Mouse (Mus musculus): ENCODE data around the gene Slc6a11.

Gene Slc6a11

GRCm38 (mm10) chr6:114178141-114178540 lies 47.1 kb downstream of the Slc6a11 start:
- in situ Hi-C loops (cut with MboI, MseI), result no loop called here

DNA sequence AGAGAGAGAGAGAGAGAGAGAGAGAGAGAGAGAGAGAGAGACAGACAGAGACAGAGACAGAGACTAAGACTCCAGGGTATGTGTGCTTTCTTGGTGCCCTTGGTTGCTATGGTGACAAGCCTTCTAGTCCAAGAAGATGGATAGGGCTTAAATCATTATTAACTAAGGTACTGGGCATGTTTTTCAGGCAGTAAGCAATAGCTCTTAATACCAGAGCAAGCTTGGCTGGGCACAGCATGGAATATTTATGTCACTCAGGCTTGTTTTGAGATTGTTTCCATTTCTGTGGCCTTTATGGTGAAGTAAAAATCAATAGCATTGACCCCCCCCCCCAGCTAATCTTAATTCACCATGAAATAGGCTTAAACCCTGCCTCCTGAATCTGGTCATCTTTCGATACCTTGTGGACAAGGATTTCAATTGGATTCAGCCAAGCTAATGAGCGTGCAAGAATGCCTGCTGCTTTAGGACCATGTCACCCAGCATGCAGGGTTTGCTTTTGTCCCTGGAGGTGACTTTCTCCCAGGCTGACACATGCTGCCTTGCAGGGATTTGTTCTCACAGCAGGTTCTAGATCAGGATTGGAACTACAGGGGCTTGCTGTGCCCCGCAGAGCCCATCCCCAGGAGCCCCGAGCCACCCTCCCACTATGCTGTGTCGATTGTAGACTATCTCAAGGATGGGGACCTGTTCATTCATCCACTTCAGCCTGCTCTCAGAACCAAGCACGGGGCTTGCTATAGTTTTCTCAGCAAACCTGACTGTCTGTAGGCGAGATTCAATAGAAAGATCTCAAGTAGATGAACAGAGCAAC lies 51.5 kb downstream of the Slc6a11 start:
- in situ Hi-C loops (cut with MboI, MseI), result no loop called here

- in situ Hi-C loops (cut with MboI, MseI), result no loop called here
These were observed 56.1 kb downstream of the Slc6a11 start for GRCm38 (mm10) chr6:114187121-114187520.

GRCm38 (mm10) chr6:114188869-114189268 lies 57.8 kb downstream of the Slc6a11 start:
- in situ Hi-C loops (cut with MboI, MseI), result no loop called here

DNA sequence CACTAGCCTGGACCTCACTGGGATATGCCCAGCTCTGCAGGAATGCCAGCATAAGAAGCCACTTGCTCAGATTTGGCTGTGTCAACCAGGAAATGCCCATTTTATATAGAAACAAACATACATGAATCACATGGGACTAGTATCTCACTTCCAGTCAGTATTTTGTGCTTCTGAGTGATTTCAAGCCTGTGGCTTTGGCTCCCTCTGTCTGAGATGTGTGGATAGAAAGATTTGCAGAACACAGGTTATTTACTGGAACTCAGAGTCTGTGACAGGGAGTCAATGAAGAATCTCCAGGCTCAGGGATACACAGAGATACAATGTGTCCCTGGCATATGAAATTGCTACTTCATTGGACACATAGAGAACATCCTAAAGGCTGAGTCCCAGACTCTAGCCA lies 65.0 kb downstream of the Slc6a11 start:
- in situ Hi-C loops (cut with MboI, MseI), result no loop called here

- in situ Hi-C loops (cut with MboI, MseI), result no loop called here
These were observed 68.3 kb downstream of the Slc6a11 start for GRCm38 (mm10) chr6:114199200-114199845.

DNA sequence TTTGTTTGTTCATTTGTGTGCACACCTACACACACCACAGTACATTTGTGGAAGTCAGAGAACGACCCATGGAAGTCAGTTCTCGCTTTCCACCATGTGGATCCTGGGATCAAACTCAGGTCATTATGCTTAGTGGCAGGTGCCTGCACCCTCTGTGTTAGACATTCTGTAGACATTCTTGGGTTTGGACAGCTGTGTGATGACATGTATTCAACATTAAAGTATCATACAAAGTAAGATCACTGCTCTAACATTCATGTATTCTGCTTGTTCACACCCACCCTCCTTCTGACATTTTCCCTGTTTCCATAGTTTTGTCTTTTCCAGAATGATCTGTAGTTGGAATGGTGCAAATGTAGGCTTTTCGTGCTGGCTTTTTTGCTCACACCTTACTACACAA lies 73.5 kb downstream of the Slc6a11 start:
- in situ Hi-C loops (cut with MboI, MseI), result no loop called here

- in situ Hi-C loops (cut with MboI, MseI), result no loop called here
These were observed 77.3 kb downstream of the Slc6a11 start for GRCm38 (mm10) chr6:114208296-114208695.

DNA sequence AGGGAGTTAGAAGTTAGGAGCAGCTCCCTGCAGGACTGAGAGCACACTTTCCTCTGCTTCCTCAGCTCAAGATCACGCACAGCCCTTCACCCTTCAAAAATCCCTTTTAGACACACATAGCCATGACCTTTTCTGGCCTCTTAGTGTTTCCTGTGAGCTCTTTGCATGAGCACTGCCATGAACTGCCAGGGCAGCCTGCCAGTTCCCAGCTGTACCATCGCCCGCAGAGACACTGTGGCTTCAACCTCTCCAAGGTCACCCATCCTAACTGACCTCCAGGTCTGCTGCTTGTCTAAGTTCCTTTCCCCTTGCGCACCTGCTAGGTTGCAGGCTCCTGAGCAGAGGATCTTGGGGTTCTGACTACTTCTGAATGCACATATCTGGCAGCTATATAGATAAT lies 83.4 kb downstream of the Slc6a11 start:
- in situ Hi-C loops (cut with MboI, MseI), result no loop called here

DNA sequence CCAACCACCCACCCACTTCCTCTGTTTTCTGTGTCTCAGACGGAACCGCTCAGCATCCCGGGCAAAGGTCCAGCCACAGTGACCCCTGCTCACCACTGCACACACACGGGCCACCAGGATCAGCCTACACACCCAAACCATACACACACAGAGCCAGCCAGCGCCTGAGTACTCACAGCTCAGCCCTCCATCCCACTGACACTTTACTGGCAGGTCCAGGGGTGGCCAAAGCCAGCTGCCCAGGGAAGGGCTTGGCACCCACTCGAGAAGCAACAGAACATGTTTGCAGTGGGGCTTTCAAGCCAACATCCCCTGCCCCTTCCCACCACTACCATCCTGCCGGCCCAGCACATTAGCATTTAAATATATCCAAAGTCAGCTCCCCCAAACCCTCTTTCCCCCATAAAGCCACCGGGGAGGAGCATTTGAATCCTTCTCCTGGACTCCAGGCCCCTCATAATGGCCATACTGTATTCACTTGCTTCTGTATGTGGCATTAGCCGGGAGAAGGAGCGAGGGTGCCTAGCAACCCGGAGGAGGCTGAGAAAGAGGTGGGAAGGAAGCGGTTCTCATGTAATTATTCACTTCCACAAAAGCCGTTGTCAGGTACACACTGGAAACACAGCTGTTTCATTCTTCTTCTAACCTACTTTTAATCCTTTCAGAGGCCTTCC lies 85.8 kb downstream of the Slc6a11 start:
- in situ Hi-C loops (cut with MboI, MseI), result no loop called here

DNA sequence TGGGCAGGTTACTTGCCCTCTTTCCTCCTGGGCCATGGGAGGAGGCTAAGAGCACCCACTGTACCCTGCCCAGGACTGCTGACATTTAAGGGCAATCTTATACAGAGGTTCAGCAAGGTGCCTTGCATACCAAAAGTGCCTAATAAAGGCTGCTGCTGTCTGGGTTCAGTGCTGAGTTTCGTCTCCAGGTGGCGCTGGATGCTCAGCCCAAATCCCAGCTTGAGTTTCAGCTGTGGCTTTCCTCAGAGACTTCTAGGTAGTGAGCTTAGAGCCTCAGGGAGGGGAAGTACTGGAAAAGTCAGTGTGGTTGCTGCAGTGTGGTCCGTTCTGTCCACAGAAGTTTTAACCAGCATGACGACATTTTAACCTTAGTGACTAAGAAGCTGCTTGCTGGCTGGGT lies 93.4 kb downstream of the Slc6a11 start:
- in situ Hi-C loops (cut with MboI, MseI), result no loop called here

DNA sequence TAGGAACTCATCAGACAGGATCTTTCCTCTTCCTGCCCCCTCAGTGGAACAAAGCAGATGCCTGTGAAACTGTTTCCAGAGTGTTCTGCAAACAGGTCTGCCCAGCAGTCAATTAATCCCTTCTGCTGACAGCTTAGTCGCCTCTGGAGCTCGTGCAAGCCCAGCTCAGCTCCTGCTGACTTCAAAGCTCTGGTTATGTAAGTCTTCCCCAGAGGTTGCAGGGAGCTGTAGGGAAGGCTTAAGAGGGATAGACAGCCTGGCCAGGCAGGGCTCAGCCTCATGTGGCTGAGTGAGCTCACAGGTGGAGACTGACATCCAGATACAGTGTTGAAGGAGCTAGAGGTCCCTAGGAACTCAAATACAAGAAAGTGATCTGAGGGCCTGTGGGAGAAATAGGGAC lies 96.3 kb downstream of the Slc6a11 start:
- in situ Hi-C loops (cut with MboI, MseI), result no loop called here

DNA sequence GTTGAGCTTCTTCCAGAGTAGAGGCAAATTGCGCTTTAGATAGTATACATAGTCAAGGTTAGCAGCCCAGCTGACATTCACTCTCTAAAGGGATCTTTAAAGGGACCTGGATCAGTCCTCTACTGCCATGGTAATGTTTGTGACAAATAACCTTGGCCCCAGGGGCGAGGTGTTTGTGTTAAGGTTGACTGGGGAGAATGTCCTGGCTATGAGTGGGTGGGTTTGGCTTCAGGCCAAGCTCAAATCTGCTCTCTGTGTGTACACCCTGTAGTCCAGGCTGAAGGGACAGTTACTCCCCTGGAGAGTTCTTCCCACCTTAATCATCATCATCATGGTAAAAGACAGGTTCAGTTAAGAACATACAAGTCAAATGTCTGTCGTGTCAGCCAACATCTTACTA lies 97.2 kb downstream of the Slc6a11 start:
- in situ Hi-C loops (cut with MboI, MseI), result no loop called here

DNA sequence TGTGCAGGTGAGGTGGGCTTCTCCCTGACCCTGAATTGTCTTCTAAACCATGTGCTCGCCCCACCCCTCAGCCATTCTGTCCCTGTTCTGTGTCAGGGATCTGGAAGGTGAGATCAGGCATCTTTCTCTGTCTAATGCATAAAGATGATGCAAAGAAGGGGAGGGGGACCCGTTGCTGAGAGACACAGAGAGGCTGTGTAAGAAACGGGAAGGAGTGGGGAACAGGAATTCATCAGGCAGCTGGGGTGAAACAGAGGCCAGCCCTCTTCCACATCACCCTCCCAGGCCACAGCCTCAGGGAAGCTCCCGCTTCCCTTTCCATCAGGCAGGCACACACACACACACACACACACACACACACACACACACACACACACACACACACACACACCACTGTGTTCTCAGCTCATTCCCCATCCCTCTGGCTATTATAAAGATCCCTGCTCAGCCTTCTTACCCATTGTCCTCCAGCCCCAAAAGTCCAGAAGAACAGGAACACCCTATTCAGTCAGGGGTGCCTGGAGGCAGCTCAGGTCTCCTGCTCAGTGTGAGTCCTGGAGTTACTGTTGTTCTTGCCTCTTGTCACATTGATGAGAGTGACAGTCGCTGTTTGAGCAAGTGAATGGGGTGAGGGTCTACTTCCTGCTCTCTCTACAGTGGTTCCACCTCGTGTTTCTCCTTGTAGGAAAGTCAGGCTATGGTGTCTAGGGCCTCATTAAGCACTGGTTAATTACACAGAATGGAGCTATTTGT lies 108.0 kb downstream of the Slc6a11 start:
- in situ Hi-C loops (cut with MboI, MseI), result no loop called here

DNA sequence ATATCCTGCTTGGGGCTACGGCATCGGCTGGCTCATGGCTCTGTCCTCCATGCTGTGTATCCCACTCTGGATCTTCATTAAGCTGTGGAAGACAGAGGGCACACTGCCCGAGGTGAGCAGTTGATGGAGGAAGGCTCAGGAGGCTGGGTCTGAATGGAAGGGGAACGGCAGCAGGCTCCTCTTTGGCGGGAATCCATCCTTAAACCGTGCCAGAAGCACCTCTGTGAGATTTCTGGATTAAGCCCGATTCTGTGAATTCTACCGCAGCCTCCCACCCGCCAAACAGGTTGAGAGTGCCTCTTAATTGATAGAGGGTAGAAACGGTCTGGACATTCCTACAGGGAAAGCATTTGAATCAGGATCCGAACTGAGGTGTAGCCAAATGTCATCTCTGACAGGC lies 114.6 kb downstream of the Slc6a11 start:
- in situ Hi-C loops (cut with MboI, MseI), result no loop called here

DNA sequence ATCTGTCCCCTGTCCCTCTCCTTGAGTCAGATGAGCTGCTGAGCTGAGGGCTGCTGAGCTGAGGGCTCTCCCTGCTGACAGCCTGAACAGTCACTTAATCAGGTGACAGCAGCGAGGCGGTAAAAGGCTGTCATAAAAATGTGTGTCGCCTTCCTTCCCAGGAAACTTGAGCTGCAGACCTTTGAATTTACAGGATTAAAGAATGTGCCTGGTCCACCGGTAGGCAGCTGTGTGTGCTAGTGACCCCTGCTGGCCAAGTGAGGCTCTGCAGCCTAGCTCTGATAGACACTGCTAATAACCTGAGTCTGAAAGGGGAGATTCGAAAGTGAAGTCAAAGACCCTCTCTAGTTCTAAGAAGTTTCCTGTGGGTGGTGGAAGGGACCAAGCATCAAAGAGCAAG lies 119.3 kb downstream of the Slc6a11 start:
- in situ Hi-C loops (cut with MboI, MseI), result no loop called here

GRCm38 (mm10) chr6:114254927-114255326 lies 123.9 kb downstream of the Slc6a11 start:
- in situ Hi-C loops (cut with MboI, MseI), result no loop called here

GRCm38 (mm10) chr6:114257762-114258361 lies 126.8 kb downstream of the Slc6a11 start:
- in situ Hi-C loops (cut with MboI, MseI), result no loop called here

GRCm38 (mm10) chr6:114258661-114259193 lies 127.7 kb downstream of the Slc6a11 start:
- in situ Hi-C loops (cut with MboI, MseI), result no loop called here

- in situ Hi-C loops (cut with MboI, MseI), result no loop called here
These were observed 130.6 kb downstream of the Slc6a11 start for GRCm38 (mm10) chr6:114261609-114262008.

GRCm38 (mm10) chr6:114264010-114264409 lies 133.0 kb downstream of the Slc6a11 start:
- in situ Hi-C loops (cut with MboI, MseI), result no loop called here
